Mouse (Mus musculus): ENCODE results near the gene Bcr. TPM values are rescaled to one million over a fixed set of nuclear protein-coding genes. Genes with fewer than 3 reads are reported as not detected.

The Bcr gene
- total and polyA plus RNA-seq, 2 experiments from 2014 or later = 11.0 to 59.8 TPM

DNA sequence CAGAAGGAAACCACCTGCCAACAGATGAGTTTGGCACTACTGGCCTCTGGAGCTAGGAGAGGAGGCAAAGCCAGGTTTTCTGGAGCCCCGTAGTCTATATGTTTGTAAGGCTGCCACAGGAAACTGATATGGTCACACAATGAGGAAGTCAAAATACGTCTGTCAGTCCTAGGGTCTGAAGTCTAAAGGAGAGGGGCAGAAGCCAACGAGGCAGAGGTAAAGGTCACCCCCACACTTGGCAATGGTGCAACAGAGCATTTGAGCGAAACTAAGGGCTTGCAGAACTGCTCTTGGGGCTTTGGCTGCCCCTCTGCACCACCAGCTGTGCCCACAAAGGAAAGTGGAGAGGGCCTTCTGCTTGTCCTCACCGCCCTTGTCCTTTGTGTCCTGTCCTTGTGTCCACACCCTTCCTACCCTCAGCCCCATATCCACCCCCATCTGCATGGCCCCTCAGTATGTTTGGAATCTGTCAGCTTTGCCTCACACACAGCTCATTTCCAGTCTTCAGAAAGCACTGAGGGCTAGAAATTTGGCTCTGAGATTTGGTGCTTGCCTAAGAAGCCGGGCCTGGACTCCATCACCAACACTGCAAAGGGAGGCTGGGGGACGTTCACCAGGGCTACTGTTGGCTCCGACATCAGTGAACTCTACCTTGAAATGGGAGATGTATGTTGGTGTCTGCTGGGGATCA is 127.1 kb downstream of the Bcr start:
- Histone ChIP-seq H3K36me3 (ENCODE audit: insufficient read depth, low read length) (peaks cover 15% of the 10 kb centered on the region), H3K4me2 (ENCODE audit: low read depth, low read length, poor library complexity, severe bottlenecking) (no peak overlapping the region), H3K27ac (ENCODE audit: low read depth, low read length) (no peak overlapping the region), H3K9ac (replicated peaks; ENCODE audit: low read length, poor library complexity, severe bottlenecking) (no peak overlapping the region), H3K4me1 (ENCODE audit: insufficient read depth, low read length) (no peaks in the 10 kb centered on the region), H3K4me3 (ENCODE audit: low read depth, low read length) (no peak overlapping the region), H3K9me3 (ENCODE audit: low read length) (no peaks in the 10 kb centered on the region), H3K27me3 (ENCODE audit: insufficient read depth, low read length) (no peaks in the 10 kb centered on the region)
- no peak for DNase-seq (ENCODE audit: low spot score)
- 83% methylated on average over 8 of the region's 8 CpGs for WGBS
- no peak for ATAC-seq (ENCODE audit: low FRiP score)
- TF ChIP-seq CTCF (IDR thresholded peaks at IDR 0.05) = no peak

DNA sequence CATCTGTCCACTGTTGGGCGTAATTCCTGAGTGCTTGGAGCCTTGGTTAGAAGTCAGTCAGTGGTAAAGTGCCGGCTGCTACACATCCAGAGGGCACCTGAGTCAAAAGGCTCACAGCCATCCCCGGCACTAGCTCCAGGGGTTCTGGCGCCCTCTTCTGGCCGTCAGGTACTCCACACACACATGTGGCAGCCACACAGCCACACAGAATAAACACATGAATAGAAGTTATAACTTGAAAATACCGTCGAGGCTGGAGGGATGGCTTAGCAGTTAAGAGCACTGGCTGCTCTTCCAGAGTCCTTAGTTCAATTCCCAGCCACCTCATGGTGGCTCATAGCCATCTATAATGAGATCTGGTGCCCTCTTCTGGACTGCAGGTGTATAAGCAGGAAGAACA is 131.3 kb downstream of the Bcr start:
- whole genome bisulfite sequencing = 50% methylated on average over 7 of the region's 7 CpGs
- H3K4me3 ChIP-seq (ENCODE audit: low read depth, low read length) = no peak overlapping the region
- H3K4me2 ChIP-seq (ENCODE audit: low read depth, low read length, poor library complexity, severe bottlenecking) = no peak overlapping the region
- TF ChIP-seq CTCF (IDR thresholded peaks at IDR 0.05) = peak; percentile 37
- ATAC-seq (ENCODE audit: low FRiP score) (no peak), DNase-seq (ENCODE audit: low spot score) (no peak)
- H3K4me1 ChIP-seq (ENCODE audit: insufficient read depth, low read length) = no peaks in the 10 kb centered on the region
- H3K27me3 ChIP-seq (ENCODE audit: insufficient read depth, low read length) = no peaks in the 10 kb centered on the region
- no peak overlapping the region for H3K27ac ChIP-seq (ENCODE audit: low read depth, low read length)
- H3K9me3 ChIP-seq (ENCODE audit: low read length) = 0 out of 2 replicates have a peak, but pooled peaks cover 2% of the 10 kb centered on the region
- no peak overlapping the region for H3K9ac ChIP-seq (replicated peaks; ENCODE audit: low read length, poor library complexity, severe bottlenecking)
- H3K36me3 ChIP-seq (ENCODE audit: insufficient read depth, low read length) = no peaks in the 10 kb centered on the region

DNA sequence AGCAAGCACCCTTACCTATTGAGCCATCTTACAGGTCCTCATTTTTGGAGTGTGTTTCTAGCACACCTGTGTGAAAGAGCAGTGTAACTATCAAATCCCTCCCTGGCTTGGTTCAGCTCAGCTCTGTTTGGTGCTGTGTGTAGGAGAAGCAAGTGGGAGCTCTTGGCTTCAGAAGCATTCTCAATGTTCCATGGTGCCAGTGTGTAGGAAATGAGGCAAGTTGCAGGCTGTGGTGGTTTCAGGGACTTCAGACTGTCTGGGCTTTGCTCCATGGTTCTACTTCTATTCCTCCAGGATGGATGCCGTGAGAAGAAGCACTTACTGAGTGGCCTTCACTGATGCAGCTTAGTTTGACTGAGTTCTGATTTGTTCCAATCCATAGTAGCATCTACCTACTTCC is 137.4 kb downstream of the Bcr start:
- no peak for ATAC-seq (ENCODE audit: low FRiP score)
- H3K9me3 ChIP-seq (ENCODE audit: low read length) = 0 out of 2 replicates have a peak, but pooled peaks cover 2% of the 10 kb centered on the region
- no peaks in the 10 kb centered on the region for H3K36me3 ChIP-seq (ENCODE audit: insufficient read depth, low read length)
- H3K4me3 ChIP-seq (ENCODE audit: low read depth, low read length) = no peak overlapping the region
- no peak overlapping the region for H3K9ac ChIP-seq (replicated peaks; ENCODE audit: low read length, poor library complexity, severe bottlenecking)
- no peak for DNase-seq (ENCODE audit: low spot score)
- no peak overlapping the region for H3K27ac ChIP-seq (ENCODE audit: low read depth, low read length)
- H3K4me1 ChIP-seq (ENCODE audit: insufficient read depth, low read length) = no peaks in the 10 kb centered on the region
- 91% methylated on average over 1 of the region's 1 CpGs for WGBS
- no peak for TF ChIP-seq CTCF (IDR thresholded peaks at IDR 0.05)
- no peaks in the 10 kb centered on the region for H3K27me3 ChIP-seq (ENCODE audit: insufficient read depth, low read length)
- H3K4me2 ChIP-seq (ENCODE audit: low read depth, low read length, poor library complexity, severe bottlenecking) = no peak overlapping the region

DNA sequence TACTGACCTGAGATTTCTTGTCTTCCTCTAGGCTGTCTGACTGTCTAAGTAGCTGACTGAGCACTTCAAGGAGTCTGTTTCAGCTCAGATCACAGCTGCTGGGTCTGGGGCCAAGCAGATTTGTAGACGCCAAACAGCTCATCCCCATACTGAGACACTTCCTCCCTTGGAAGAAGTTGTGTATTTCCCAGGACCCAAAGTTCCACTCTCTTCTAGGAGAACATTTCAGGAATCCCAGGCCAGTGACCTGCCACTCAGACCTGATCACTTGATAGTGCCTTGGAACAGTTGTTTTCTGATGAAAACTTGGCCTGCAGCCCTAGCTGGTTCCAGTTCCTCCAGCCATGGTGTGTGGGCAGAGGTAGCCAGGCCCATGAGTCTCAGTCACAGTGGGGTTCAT is 140.3 kb downstream of the Bcr start:
- 0 out of 2 replicates have a peak, but pooled peaks cover 2% of the 10 kb centered on the region for H3K9me3 ChIP-seq (ENCODE audit: low read length)
- DNase-seq (ENCODE audit: low spot score) = no peak
- WGBS = 78% methylated on average over 1 of the region's 1 CpGs
- no peak overlapping the region for H3K27ac ChIP-seq (ENCODE audit: low read depth, low read length)
- H3K27me3 ChIP-seq (ENCODE audit: insufficient read depth, low read length) = no peaks in the 10 kb centered on the region
- TF ChIP-seq CTCF (IDR thresholded peaks at IDR 0.05) = no peak
- ATAC-seq (ENCODE audit: low FRiP score) = no peak
- no peaks in the 10 kb centered on the region for H3K36me3 ChIP-seq (ENCODE audit: insufficient read depth, low read length)
- H3K4me3 ChIP-seq (ENCODE audit: low read depth, low read length) = no peak overlapping the region
- no peak overlapping the region for H3K4me2 ChIP-seq (ENCODE audit: low read depth, low read length, poor library complexity, severe bottlenecking)
- no peaks in the 10 kb centered on the region for H3K4me1 ChIP-seq (ENCODE audit: insufficient read depth, low read length)
- H3K9ac ChIP-seq (replicated peaks; ENCODE audit: low read length, poor library complexity, severe bottlenecking) = no peak overlapping the region

DNA sequence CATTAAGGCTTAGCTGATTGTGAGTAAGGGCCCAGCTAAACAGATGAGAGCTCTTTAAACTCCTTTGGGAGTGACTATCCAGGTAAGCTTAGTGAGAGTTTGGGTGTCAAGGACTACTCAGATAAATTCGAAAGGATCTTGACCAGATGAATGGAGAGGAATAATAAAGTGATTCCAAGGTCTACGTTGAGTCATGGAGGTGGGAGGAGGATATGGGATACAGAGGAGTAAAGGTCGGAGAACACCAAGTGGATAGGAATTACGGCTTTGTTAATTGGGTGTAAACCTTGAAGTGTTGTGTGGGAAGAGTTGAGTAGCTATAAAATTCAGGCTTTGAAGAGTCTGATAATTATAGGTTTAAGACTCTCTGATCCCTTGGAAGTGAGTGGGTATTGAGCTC is 145.8 kb downstream of the Bcr start:
- no peaks in the 10 kb centered on the region for H3K36me3 ChIP-seq (ENCODE audit: insufficient read depth, low read length)
- ATAC-seq (ENCODE audit: low FRiP score) = no peak
- TF ChIP-seq CTCF (IDR thresholded peaks at IDR 0.05) = no peak

DNA sequence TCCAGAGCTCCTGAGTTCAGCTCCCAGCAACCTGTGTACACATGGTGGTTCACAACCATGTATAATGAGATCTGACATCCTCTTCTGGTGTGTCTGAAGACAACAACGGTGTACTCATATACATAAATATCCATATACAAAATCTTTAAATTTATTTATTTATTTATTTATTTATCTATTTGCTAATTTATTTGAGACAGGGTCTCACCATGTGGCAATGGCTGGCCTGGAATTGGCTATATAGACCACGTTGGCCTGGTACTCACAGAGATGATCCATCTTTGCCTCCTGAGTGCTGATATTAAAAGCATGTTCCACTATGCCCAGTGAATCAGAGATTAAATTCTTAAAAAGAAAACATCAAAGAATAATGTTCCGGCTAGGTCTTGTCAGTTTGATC is 150.4 kb downstream of the Bcr start:
- no peak overlapping the region for H3K4me2 ChIP-seq (ENCODE audit: low read depth, low read length, poor library complexity, severe bottlenecking)
- 88% methylated on average over 3 of the region's 3 CpGs for WGBS
- H3K9me3 ChIP-seq (ENCODE audit: low read length) = no peaks in the 10 kb centered on the region
- H3K4me3 ChIP-seq (ENCODE audit: low read depth, low read length) = no peak overlapping the region
- ATAC-seq (ENCODE audit: low FRiP score) (no peak), DNase-seq (ENCODE audit: low spot score) (no peak)
- H3K36me3 ChIP-seq (ENCODE audit: insufficient read depth, low read length) = no peaks in the 10 kb centered on the region
- H3K9ac ChIP-seq (replicated peaks; ENCODE audit: low read length, poor library complexity, severe bottlenecking) = no peak overlapping the region
- H3K27ac ChIP-seq (ENCODE audit: low read depth, low read length) = no peak overlapping the region
- H3K4me1 ChIP-seq (ENCODE audit: insufficient read depth, low read length) = 0 out of 2 replicates have a peak, but pooled peaks cover 2% of the 10 kb centered on the region
- H3K27me3 ChIP-seq (ENCODE audit: insufficient read depth, low read length) = no peaks in the 10 kb centered on the region
- TF ChIP-seq CTCF (IDR thresholded peaks at IDR 0.05) = no peak

More for the DNA sequence above, 145.8 kb downstream of the Bcr start:
- H3K4me2 ChIP-seq (ENCODE audit: low read depth, low read length, poor library complexity, severe bottlenecking) = no peak overlapping the region
- DNase-seq (ENCODE audit: low spot score) = no peak
- H3K27me3 ChIP-seq (ENCODE audit: insufficient read depth, low read length) = no peaks in the 10 kb centered on the region
- WGBS = 84% methylated on average over 4 of the region's 4 CpGs
- H3K4me3 ChIP-seq (ENCODE audit: low read depth, low read length) = no peak overlapping the region
- H3K9me3 ChIP-seq (ENCODE audit: low read length) = no peaks in the 10 kb centered on the region
- H3K9ac ChIP-seq (replicated peaks; ENCODE audit: low read length, poor library complexity, severe bottlenecking) = no peak overlapping the region
- H3K4me1 ChIP-seq (ENCODE audit: insufficient read depth, low read length) = 0 out of 2 replicates have a peak, but pooled peaks cover under 1% of the 10 kb centered on the region
- no peak overlapping the region for H3K27ac ChIP-seq (ENCODE audit: low read depth, low read length)

Data from midbrain, postnatal 0 days (tissue).